Mouse (Mus musculus): ENCODE results near the gene Cabin1.

DNA sequence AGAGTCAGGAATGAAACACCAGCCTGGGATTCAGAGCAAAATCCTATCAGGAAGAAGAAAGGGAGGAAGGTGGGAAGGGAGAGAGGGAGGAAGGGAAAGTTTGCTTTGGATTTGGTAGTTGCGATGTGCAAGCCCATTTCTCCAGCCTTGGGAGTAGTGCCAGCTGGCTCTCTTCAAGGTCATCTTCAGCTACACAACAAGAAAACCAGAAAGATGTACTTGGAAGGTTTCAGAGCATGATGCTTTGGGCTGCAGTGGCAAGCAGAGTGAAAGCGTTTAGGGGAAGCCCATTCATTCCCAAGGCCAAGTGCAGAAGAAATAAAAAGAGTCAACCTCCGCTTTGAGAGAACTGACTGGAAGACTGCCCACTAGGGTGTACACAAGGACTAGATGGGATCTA is 136.7 kb downstream of the Cabin1 start:
- TF ChIP-seq POLR2A (IDR thresholded peaks at IDR 0.05; ENCODE audit: low read depth, low read length) (no peak), CTCF (IDR thresholded peaks at IDR 0.05; ENCODE audit: extremely low read depth, insufficient read length, insufficient replicate concordance, low read depth, low read length) (no peak)
